Mouse (Mus musculus): ENCODE results near the gene Tns1.

Gene Tns1

GRCm38 (mm10) chr1:73958210-73958983 lies 165.9 kb downstream of the Tns1 start:
- CTCF ChIA-PET: interaction anchor here in 2 of 4 experiments (1.4 to 1.8 kb wide), 3 partner anchors 32 to 57 kb away, joined by 4 to 6 read pairs (median 5); no protein-coding TSS in a partner anchor

GRCm38 (mm10) chr1:73957428-73957827 lies 166.8 kb downstream of the Tns1 start:
- POLR2A ChIA-PET: interaction anchor here in 2 of 4 experiments (0.9 to 1.6 kb wide), 3 partner anchors 9 to 11 kb away, joined by 3 to 5 read pairs (median 3); no protein-coding TSS in a partner anchor
- CTCF ChIA-PET: interaction anchor here in 2 of 4 experiments (0.6 to 1.5 kb wide), 4 partner anchors 9 to 844 kb away, joined by 3 to 4 read pairs (median 3); no protein-coding TSS in a partner anchor

More at GRCm38 (mm10) chr1:73958210-73958983, 165.9 kb downstream of the Tns1 start:
- POLR2A ChIA-PET: interaction anchor here in 2 of 4 experiments (0.9 to 1.6 kb wide), 7 partner anchors 8 to 64 kb away, joined by 3 to 6 read pairs (median 4); no protein-coding TSS in a partner anchor

- ChIA-PET CTCF (interaction anchor here in 1 of 4 experiments (1.5 kb wide), 1 partner anchor 10 kb away, joined by 3 read pairs; no protein-coding TSS in a partner anchor), POLR2A (interaction anchor here in 2 of 4 experiments (0.7 to 1.8 kb wide), 3 partner anchors 9 to 145 kb away, joined by 3 to 7 read pairs (median 7); no protein-coding TSS in a partner anchor)
Observed at GRCm38 (mm10) chr1:73956320-73956719, 167.9 kb downstream of the Tns1 start.

- ChIA-PET CTCF (interaction anchor here in 3 of 4 experiments (0.5 to 1.1 kb wide), 3 partner anchors 8 to 41 kb away, joined by 3 read pairs; no protein-coding TSS in a partner anchor), POLR2A (interaction anchor here in 2 of 4 experiments (0.6 to 1.8 kb wide), 7 partner anchors 8 to 668 kb away, joined by 3 to 7 read pairs (median 4); no protein-coding TSS in a partner anchor)
Observed at GRCm38 (mm10) chr1:73955259-73955842, 168.9 kb downstream of the Tns1 start.

GRCm38 (mm10) chr1:73954614-73955013 lies 169.6 kb downstream of the Tns1 start:
- POLR2A ChIA-PET: interaction anchor here in 3 of 4 experiments (0.6 to 1.5 kb wide), 7 partner anchors 12 to 667 kb away, joined by 3 to 6 read pairs (median 4); no protein-coding TSS in a partner anchor
- CTCF ChIA-PET: interaction anchor here in 1 of 4 experiments (1.1 kb wide), 1 partner anchor 23 kb away, joined by 3 read pairs; no protein-coding TSS in a partner anchor

DNA sequence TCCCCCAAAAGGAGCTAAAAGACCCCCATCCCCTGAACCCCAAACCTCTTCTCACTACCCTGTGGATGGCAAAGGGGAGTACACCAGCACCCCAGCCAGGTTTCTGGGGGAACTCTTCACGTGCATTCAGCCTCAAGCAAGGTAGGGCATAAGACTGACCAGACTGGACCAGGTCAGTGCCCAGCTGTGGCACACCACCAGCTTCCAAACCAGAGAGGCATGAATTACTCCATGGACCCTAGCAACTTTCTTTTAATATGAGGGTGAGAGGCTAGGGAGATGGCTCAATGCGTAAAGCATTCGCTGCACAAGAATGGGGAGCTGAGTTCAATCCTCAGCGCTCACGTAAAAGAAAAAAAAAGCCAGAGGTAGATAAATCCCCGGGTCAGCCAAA lies 170.2 kb downstream of the Tns1 start:
- POLR2A ChIA-PET: interaction anchor here in 2 of 4 experiments (0.6 to 1.3 kb wide), 4 partner anchors 12 to 74 kb away, joined by 3 to 4 read pairs (median 3); no protein-coding TSS in a partner anchor
- CTCF ChIA-PET: interaction anchor here in 1 of 4 experiments (1.0 kb wide), 1 partner anchor 43 kb away, joined by 3 read pairs; no protein-coding TSS in a partner anchor

- CTCF ChIA-PET: interaction anchor here in 1 of 4 experiments (1.0 kb wide), 1 partner anchor 43 kb away, joined by 3 read pairs; no protein-coding TSS in a partner anchor
- POLR2A ChIA-PET: interaction anchor here in 3 of 4 experiments (0.6 to 1.7 kb wide), 6 partner anchors 13 to 74 kb away, joined by 3 to 6 read pairs (median 3); no protein-coding TSS in a partner anchor
Observed at GRCm38 (mm10) chr1:73953317-73954014, 170.8 kb downstream of the Tns1 start.

GRCm38 (mm10) chr1:73952598-73952997 lies 171.7 kb downstream of the Tns1 start:
- CTCF ChIA-PET: interaction anchor here in 2 of 4 experiments (0.6 to 0.7 kb wide), 2 partner anchors 8 to 251 kb away, joined by 3 to 4 read pairs; no protein-coding TSS in a partner anchor
- POLR2A ChIA-PET: interaction anchor here in 3 of 4 experiments (0.6 to 1.7 kb wide), 5 partner anchors 14 to 261 kb away, joined by 3 to 6 read pairs (median 3); no protein-coding TSS in a partner anchor

DNA sequence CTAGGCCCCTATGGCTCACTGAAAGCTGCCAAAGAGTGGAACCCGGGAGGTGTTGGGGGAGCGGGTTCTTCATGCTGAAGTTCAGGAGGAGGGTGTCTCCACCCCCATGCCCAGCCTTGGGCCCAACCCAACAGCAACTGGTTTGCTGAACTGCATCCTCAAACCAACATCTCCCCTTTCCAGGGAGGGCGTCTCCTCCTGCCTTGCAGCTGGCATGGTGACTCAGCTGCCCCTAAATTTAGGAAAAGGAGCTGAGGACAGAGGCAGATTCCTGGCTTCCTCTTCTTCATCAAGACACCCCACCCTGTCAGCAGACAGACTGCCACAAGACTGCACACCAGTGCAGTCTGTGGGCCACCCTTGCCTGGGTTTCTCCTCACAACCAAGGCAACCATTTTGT lies 173.1 kb downstream of the Tns1 start:
- ChIA-PET CTCF (interaction anchor here in 2 of 4 experiments (0.6 to 0.7 kb wide), 2 partner anchors 16 to 25 kb away, joined by 3 read pairs; no protein-coding TSS in a partner anchor), POLR2A (interaction anchor here in 1 of 4 experiments (1.3 kb wide), 1 partner anchor 43 kb away, joined by 3 read pairs; no protein-coding TSS in a partner anchor)

DNA sequence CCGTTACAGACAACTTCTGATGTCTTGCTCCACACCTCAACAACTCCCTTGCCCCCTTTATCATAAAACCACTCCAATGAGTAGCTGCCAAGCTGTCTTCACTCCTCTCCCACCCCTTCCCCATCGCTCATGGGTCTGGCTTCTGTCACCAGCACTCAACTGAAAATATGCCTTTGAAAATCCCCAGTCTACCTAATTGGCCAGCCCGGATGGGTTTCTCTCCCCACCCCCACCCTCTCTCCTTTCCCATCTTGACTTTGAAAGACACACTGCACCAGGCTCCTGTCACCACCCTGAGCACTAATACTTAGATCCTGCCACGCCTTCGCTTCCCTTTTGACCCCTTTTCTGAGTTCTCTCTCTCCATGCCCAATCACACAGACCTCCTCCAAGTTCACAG lies 175.5 kb downstream of the Tns1 start:
- CTCF ChIA-PET: interaction anchor here in 1 of 4 experiments (1.2 kb wide), 1 partner anchor 47 kb away, joined by 4 read pairs; no protein-coding TSS in a partner anchor
- POLR2A ChIA-PET: interaction anchor here in 3 of 4 experiments (0.6 to 2.2 kb wide), 8 partner anchors 10 to 449 kb away, joined by 3 to 7 read pairs (median 4); no protein-coding TSS in a partner anchor

DNA sequence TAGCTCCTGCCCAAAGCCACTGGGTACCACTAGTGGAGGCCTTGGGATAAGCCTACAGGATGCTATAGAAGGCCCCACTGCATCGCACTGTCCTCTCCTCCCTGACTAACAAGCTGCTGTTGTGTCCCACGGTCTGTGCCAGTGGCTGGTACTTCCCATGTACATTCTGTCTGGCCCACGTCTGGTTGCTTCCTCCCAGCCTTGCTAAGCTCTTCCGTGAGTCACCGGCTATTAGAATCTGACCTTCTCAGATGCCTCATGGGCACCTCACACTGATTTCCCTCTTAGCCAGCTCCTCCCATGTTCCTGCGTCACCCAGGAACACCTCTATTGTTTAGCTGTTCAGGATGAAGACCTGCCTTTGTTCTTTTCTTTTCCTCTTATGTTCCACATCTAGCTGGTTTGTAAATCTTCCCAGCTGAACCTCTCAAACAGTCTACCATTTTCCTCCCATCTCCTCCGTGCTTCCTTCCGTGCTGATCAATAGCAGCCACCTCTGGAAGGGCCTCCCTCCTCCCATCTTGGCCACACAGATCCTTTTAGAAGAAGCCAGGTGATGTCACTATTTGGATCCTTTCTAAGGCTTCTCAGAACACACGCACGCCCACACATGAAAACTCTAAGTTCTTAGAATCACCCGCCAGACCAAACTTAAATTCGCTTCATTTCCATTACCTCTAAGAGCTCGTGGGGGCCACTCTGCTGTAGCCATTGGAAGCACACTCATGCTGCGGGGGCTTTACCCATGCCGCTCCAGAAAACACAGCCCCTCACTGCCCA lies 176.5 kb downstream of the Tns1 start:
- POLR2A ChIA-PET: interaction anchor here in 3 of 4 experiments (0.6 to 2.2 kb wide), 19 partner anchors 8 to 1721 kb away, joined by 3 to 9 read pairs (median 4); no protein-coding TSS in a partner anchor
- CTCF ChIA-PET: interaction anchor here in 2 of 4 experiments (0.6 to 1.4 kb wide), 5 partner anchors 16 to 46 kb away, joined by 3 to 4 read pairs (median 3); no protein-coding TSS in a partner anchor

GRCm38 (mm10) chr1:73946701-73947100 lies 177.5 kb downstream of the Tns1 start:
- POLR2A ChIA-PET: interaction anchor here in 3 of 4 experiments (0.6 to 2.2 kb wide), 10 partner anchors 9 to 149 kb away, joined by 3 to 7 read pairs (median 3); no protein-coding TSS in a partner anchor
- CTCF ChIA-PET: interaction anchor here in 3 of 4 experiments (0.6 to 1.4 kb wide), 3 partner anchors 20 to 148 kb away, joined by 3 to 4 read pairs (median 3); no protein-coding TSS in a partner anchor

DNA sequence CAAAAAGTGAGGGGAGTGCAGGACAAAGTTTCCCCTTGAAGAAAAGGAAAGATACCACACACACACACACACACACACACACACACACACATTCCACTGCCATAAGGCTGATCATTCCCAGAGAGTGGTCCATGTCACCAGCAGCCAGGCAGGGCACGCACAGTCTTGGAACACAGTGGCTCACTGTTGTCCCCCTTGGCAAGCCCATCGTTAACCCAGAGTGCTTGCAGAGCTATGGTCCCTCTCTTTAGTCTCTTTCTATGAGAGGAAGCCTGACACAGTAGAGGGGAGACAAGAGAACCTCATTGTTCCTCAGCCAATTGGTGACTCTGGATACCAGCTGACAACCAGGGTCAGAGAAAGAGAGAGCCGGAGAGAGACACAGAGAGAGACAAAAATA lies 179.9 kb downstream of the Tns1 start:
- ChIA-PET POLR2A (interaction anchor here in 1 of 4 experiments (1.1 kb wide), 1 partner anchor 15 kb away, joined by 3 read pairs; no protein-coding TSS in a partner anchor), CTCF (interaction anchor here in 2 of 4 experiments (0.7 kb wide), 2 partner anchors 8 to 166 kb away, joined by 3 to 4 read pairs; no protein-coding TSS in a partner anchor)

DNA sequence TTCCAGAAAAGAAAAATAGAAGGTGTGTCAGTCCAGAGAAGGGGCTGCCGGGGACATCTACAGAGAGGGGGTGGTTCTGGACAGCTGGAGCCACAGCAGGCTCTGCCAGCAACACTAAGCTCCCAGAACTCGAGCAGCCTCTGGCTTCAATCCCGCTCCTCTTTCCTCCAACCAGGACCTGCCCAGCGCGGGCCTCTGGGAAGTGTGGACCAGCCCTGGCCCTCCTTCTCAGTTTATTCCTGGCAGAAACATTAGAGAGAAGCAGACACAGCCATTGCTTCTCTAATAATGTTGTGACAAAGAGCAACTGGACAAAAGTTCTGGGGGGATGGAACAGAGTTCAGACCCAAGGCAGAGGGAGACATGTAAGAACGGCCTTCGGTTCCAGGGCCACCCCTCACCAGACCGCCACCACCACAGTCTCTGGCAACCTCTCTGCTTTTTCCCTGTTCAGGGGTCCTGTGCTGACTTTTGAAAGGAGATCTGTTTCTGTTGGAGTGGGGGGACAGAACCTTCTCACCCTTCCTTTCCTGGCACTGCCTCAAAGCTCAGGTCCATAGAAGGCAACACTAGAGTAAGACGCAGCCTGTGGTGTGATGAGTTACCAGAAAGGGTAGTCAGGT lies 180.5 kb downstream of the Tns1 start:
- ChIA-PET CTCF (no interaction called here), POLR2A (interaction anchor here in 1 of 4 experiments (1.1 kb wide), 1 partner anchor 14 kb away, joined by 3 read pairs; no protein-coding TSS in a partner anchor)

DNA sequence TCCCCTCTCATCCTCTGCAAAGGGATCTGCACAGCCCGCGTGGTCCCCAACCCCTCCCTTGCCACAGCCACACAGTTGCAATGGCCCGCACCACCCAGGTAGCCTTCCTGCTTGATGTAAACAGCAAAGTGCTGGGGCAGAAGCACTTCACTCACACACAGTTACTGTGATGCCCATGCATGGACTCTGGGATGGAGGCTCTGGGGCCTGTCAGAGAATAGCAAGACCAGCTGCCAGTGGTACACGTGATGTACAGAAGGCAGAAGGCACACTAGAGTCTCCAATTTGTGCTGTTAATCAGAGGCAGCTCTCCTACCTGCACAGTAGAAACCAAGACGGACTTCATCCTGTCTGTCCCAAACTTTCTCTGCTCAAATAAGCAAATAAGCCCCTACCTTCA lies 181.0 kb downstream of the Tns1 start:
- CTCF ChIA-PET: interaction anchor here in 2 of 4 experiments (1.2 to 1.3 kb wide), 2 partner anchors 17 to 41 kb away, joined by 3 to 4 read pairs; no protein-coding TSS in a partner anchor
- POLR2A ChIA-PET: no interaction called here

DNA sequence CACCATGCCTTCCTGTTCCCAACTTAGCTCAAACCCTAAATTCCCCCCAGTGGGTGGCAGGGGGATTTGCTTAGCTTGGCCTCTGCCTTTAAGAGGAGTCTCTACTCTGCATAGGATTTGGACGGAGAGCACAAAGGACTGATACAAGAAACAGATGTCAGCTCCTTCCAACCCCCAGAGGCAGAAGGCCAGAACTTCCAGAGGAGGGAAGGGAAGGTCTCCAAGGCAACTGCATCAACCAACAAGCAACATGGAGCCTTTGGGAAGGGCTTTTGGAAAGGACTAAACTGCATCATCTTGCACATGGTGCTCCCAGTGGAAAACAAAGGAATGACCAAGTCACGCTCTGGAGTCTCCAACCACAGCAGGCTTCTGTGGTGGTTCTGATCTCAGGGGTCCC lies 182.0 kb downstream of the Tns1 start:
- ChIA-PET CTCF (interaction anchor here in 2 of 4 experiments (0.6 to 1.3 kb wide), 4 partner anchors 9 to 40 kb away, joined by 3 to 4 read pairs (median 3); no protein-coding TSS in a partner anchor), POLR2A (no interaction called here)
